Mouse (Mus musculus) layer of hippocampus, adult 2 months (tissue): ENCODE measurements around the gene Gpr183. TPM values are rescaled to one million over a fixed set of nuclear protein-coding genes. Genes with fewer than 3 reads are reported as not detected.

Experiments used
- DNase-seq, 2 experiments: peaks; one replicate each; pipeline ENCODE4 v3.0.0; 2022; ENCODE audit warnings: low spot score in 2 of 2
- H3K27ac ChIP-seq: fragments of 200-600 bp; 2 replicates; pipeline ENCODE4 v1.8.1; 2022
- H3K4me3 ChIP-seq: fragments of 200-600 bp; 2 replicates; pipeline ENCODE4 v1.8.1; 2022; ENCODE audit warnings: mild to moderate bottlenecking
- CTCF ChIP-seq: fragments of 200-600 bp; conservative IDR thresholded peaks from 2 replicates; pipeline ENCODE4 v1.8.1; 2022; ENCODE audit warnings: antibody characterized with exemption, mild to moderate bottlenecking, moderate library complexity
- long read RNA-seq, 2 experiments: library from polyadenylated mRNA; stranded (forward); transcript quantifications; one replicate each; pipeline ENCODE4 v2.0.0; 2021; ENCODE audit warnings: borderline mapping rate in 2 of 2
- total RNA-seq, 2 experiments: library from RNA; stranded (reverse); gene quantifications; 2 replicates each; pipeline ENCODE4 v1.2.3; 2021

The Gpr183 gene
- 1 to 10 TPM in 1 of 2 experiments, under 1 TPM in 1; 0.56 to 1.0 TPM for total RNA-seq
- long read RNA-seq, experiment 1: 0 reads
- long read RNA-seq, experiment 2: 0 reads

- no peak within 1 kb of the TSS; the same call in 1 of the 2 replicates for H3K4me3 ChIP-seq
- 0 out of 2 replicates have a peak within 1 kb of the TSS, but pooled peaks have one; percentile 0 for H3K27ac ChIP-seq
- TF ChIP-seq CTCF: no peak
- DNase-seq: no peak
Observed at GRCm38 (mm10) chr14:121964990-121965389, at the start of gene Gpr183. Gene Gpr183, minus strand, starts transcription at chr14:121965195.

- Histone ChIP-seq H3K27ac (no peak overlapping the region), H3K4me3 (no peak overlapping the region)
- TF ChIP-seq CTCF: no peak
- no peak for DNase-seq
Observed at GRCm38 (mm10) chr14:122013417-122013951, 48.5 kb upstream of the Gpr183 start.

- no peak for DNase-seq
- Histone ChIP-seq H3K4me3 (no peak overlapping the region), H3K27ac (no peak overlapping the region)
- TF ChIP-seq CTCF: no peak
Observed at GRCm38 (mm10) chr14:122012814-122013213, 47.8 kb upstream of the Gpr183 start.

GRCm38 (mm10) chr14:122012193-122012592 lies 47.2 kb upstream of the Gpr183 start:
- TF ChIP-seq CTCF: no peak
- Histone ChIP-seq H3K4me3 (no peak overlapping the region), H3K27ac (no peak overlapping the region)
- no peak for DNase-seq

GRCm38 (mm10) chr14:122011768-122012167 lies 46.8 kb upstream of the Gpr183 start:
- TF ChIP-seq CTCF: no peak
- Histone ChIP-seq H3K4me3 (no peak overlapping the region), H3K27ac (no peak overlapping the region)
- DNase-seq: no peak

- DNase-seq: no peak
- Histone ChIP-seq H3K27ac (peak overlapping the region; percentile 46; the same call in 1 of the 2 replicates), H3K4me3 (no peak overlapping the region)
- TF ChIP-seq CTCF: no peak
Observed at GRCm38 (mm10) chr14:122010301-122010700, 45.3 kb upstream of the Gpr183 start.

- no peak overlapping the region for H3K4me3 ChIP-seq
- no peak overlapping the region for H3K27ac ChIP-seq
- no peak for DNase-seq
- no peak for TF ChIP-seq CTCF
Observed at GRCm38 (mm10) chr14:122009502-122009901, 44.5 kb upstream of the Gpr183 start.

GRCm38 (mm10) chr14:122008261-122008660 lies 43.3 kb upstream of the Gpr183 start:
- H3K4me3 ChIP-seq: no peak overlapping the region
- no peak overlapping the region for H3K27ac ChIP-seq
- TF ChIP-seq CTCF: no peak
- no peak for DNase-seq

- no peak overlapping the region for H3K27ac ChIP-seq
- TF ChIP-seq CTCF: no peak
- no peak overlapping the region for H3K4me3 ChIP-seq
- DNase-seq: no peak
Observed at GRCm38 (mm10) chr14:122003812-122004211, 38.8 kb upstream of the Gpr183 start.

- Histone ChIP-seq H3K27ac (no peak overlapping the region), H3K4me3 (no peak overlapping the region)
- no peak for TF ChIP-seq CTCF
- DNase-seq: no peak
Observed at GRCm38 (mm10) chr14:122002224-122002623, 37.2 kb upstream of the Gpr183 start.

GRCm38 (mm10) chr14:122000346-122001105 lies 35.5 kb upstream of the Gpr183 start:
- no peak for DNase-seq
- H3K27ac ChIP-seq: no peak overlapping the region
- no peak overlapping the region for H3K4me3 ChIP-seq
- TF ChIP-seq CTCF: no peak

- H3K27ac ChIP-seq: no peak overlapping the region
- TF ChIP-seq CTCF: no peak
- no peak overlapping the region for H3K4me3 ChIP-seq
- DNase-seq: no peak
Observed at GRCm38 (mm10) chr14:121999455-121999854, 34.5 kb upstream of the Gpr183 start.

- Histone ChIP-seq H3K27ac (no peak overlapping the region), H3K4me3 (no peak overlapping the region)
- DNase-seq: no peak
- TF ChIP-seq CTCF: no peak
Observed at GRCm38 (mm10) chr14:121996786-121997185, 31.8 kb upstream of the Gpr183 start.

GRCm38 (mm10) chr14:121995557-121995870 lies 30.5 kb upstream of the Gpr183 start:
- no peak for DNase-seq
- TF ChIP-seq CTCF: no peak
- Histone ChIP-seq H3K4me3 (no peak overlapping the region), H3K27ac (no peak overlapping the region)
